8 mouse cellular contexts compared by ENCODE assay signal in the genomic region with DNA sequence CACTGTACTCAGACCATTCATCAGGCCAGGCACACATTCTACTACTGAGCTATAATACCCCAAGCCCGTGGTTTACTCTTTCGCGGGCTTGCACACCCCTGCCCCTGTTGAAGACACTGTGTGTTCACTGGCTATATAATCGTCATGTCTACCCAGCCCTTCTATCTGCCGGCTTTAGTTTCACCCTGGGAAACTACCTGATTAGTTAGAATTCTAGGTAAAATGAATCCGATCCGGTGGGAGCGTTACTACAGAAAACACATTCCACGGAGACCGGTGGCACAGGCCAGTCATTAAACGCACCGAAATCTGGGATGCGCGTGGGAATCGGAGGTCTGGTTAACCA. TPM values are rescaled to one million over a fixed set of nuclear protein-coding genes. Genes with fewer than 3 reads are reported as not detected.
DNase-seq lines count a peak whose midpoint lies in the region; ATAC-seq and TF ChIP-seq lines count a peak whose summit lies in the region.

No protein-coding gene starts in this region.

- H3K4me1 ChIP-seq in testis, adult 2 months (ENCODE audit: control insufficient read depth, insufficient read depth, low read length): peaks cover 8% of the 10 kb centered on the region; the same call in 1 of the 2 replicates
- peaks cover 50% of the 10 kb centered on the region for H3K4me1 ChIP-seq in liver, embryonic 13.5 days (replicated peaks)

- no peaks in the 10 kb centered on the region for H3K27me3 ChIP-seq in testis, adult 2 months (ENCODE audit: control insufficient read depth, insufficient read depth, low read length)
- H3K27me3 ChIP-seq in liver, embryonic 13.5 days: peaks cover 19% of the 10 kb centered on the region

- H3K36me3 ChIP-seq in testis, adult 2 months (ENCODE audit: control insufficient read depth, insufficient read depth, low read length): no peaks in the 10 kb centered on the region
- H3K36me3 ChIP-seq in liver, embryonic 13.5 days: peaks cover 6% of the 10 kb centered on the region

- WGBS in liver, embryonic 13.5 days (ENCODE audit: insufficient replicate concordance): 1% methylated on average over 15 of the region's 15 CpGs

- no peak for ATAC-seq in cerebellum, adult (ENCODE audit: insufficient number of reproducible peaks, low FRiP score, low TSS enrichment)
- ATAC-seq in liver, embryonic 13.5 days (ENCODE audit: low read depth): no peak

- no peaks in the 10 kb centered on the region for H3K9me3 ChIP-seq in liver, embryonic 13.5 days (replicated peaks)

- peak overlapping the region; percentile 93 for H3K9ac ChIP-seq in liver, embryonic 13.5 days

- TF ChIP-seq POLR2A in testis, adult 2 months (IDR thresholded peaks at IDR 0.05; ENCODE audit: control insufficient read depth, low read depth, low read length): no peak

- peak overlapping the region; percentile 38 for H3K4me3 ChIP-seq in testis, adult 2 months (ENCODE audit: control insufficient read depth, low read depth, low read length)
- peak overlapping the region; percentile 89 for H3K4me3 ChIP-seq in liver, embryonic 13.5 days (replicated peaks)

- peak; percentile 22 for DNase-seq in cerebellum, adult 9-11 months
- no peak for DNase-seq in testis, postnatal 14 days (ENCODE audit: low spot score)
- no peak for DNase-seq in liver, embryonic 13.5 days
- no peak for DNase-seq in right cerebral cortex, postnatal 25 days
- DNase-seq in gastrocnemius, postnatal 25 days: no peak
- no peak for DNase-seq in adipocyte (ENCODE audit: low spot score)

- TF ChIP-seq CTCF in testis, adult 2 months (IDR thresholded peaks at IDR 0.05; ENCODE audit: control insufficient read depth, insufficient read depth, insufficient replicate concordance, low read depth, low read length): no peak

- no peak overlapping the region for H3K27ac ChIP-seq in testis, adult 2 months (ENCODE audit: control insufficient read depth, insufficient read depth, low read depth, low read length)
- no peak overlapping the region for H3K27ac ChIP-seq in liver, embryonic 13.5 days

- H3K4me2 ChIP-seq in liver, embryonic 13.5 days: peak overlapping the region; percentile 95

RNA-seq across cellular contexts. Expression of a gene that starts 1.2 kb away (rescaled TPM):
- polyA plus RNA-seq in testis, adult 2 months (2012; rRNA removed): 8.9 and 9.0 TPM in 2 replicates
- polyA plus RNA-seq in liver, embryonic 13.5 days (2015; fragmentation: Nextera tagmentation; extraction: Ambion mirVana): 27.1 and 30.5 TPM in 2 replicates
- 10 to 100 TPM; 13.3 to 13.7 TPM for total RNA-seq in gastrocnemius, postnatal 25 days (2021)

RNA-seq across cellular contexts. Expression of a gene that starts 5.7 kb away (rescaled TPM):
- 88.4 and 92.0 TPM in 2 replicates for polyA plus RNA-seq in testis, adult 2 months (2012; rRNA removed)
- polyA plus RNA-seq in liver, embryonic 13.5 days (2015; fragmentation: Nextera tagmentation; extraction: Ambion mirVana): 20.4 and 25.0 TPM in 2 replicates
- 10 to 100 TPM; 19.0 to 22.4 TPM for total RNA-seq in gastrocnemius, postnatal 25 days (2021)
